Mouse (Mus musculus) intestine, embryonic 15.5 days (tissue): ENCODE measurements around the gene Arhgap45. TPM values are rescaled to one million over a fixed set of nuclear protein-coding genes. Genes with fewer than 3 reads are reported as not detected.

Experiments
- ATAC-seq: fragments of 200-750 bp; cut with Nextera tagmentation; 2 replicates; pipeline ENCODE4 v1.8.0; 2017; ENCODE audit warnings: moderate TSS enrichment, moderate library complexity
- H3K27ac ChIP-seq: fragments of 300-500 bp; sonication (generic); 2 replicates; pipeline ENCODE4 v1.5.1; 2015; ENCODE audit warnings: mild to moderate bottlenecking, inconsistent platforms
- H3K27me3 ChIP-seq: fragments of 300-500 bp; sonication (generic); replicated peaks from 2 replicates; pipeline ENCODE4 v1.6.1; 2015; ENCODE audit warnings: inconsistent platforms
- H3K36me3 ChIP-seq: fragments of 300-500 bp; sonication (generic); 2 replicates; pipeline ENCODE4 v1.6.1; 2015; ENCODE audit warnings: inconsistent platforms
- H3K4me1 ChIP-seq: fragments of 300-500 bp; sonication (generic); replicated peaks from 2 replicates; pipeline ENCODE4 v1.6.1; 2015; ENCODE audit warnings: inconsistent platforms
- H3K4me2 ChIP-seq: fragments of 300-500 bp; sonication (generic); replicated peaks from 2 replicates; pipeline ENCODE4 v1.6.1; 2015; ENCODE audit warnings: mild to moderate bottlenecking, inconsistent platforms
- H3K4me3 ChIP-seq: fragments of 300-500 bp; sonication (generic); replicated peaks from 2 replicates; pipeline ENCODE4 v1.5.1; 2015; ENCODE audit warnings: inconsistent platforms
- H3K9ac ChIP-seq: fragments of 300-500 bp; sonication (generic); 2 replicates; pipeline ENCODE4 v1.6.1; 2015; ENCODE audit warnings: inconsistent platforms
- H3K9me3 ChIP-seq: fragments of 300-500 bp; sonication (generic); 2 replicates; pipeline ENCODE4 v1.6.1; 2016; ENCODE audit warnings: inconsistent platforms
- WGBS: fragments of 180-500 bp; shearing (Covaris S2); methylation state at CpG from one replicate; pipeline ENCODE4 v1.1.7; 2015; 5-methylcytosine and 5-hydroxymethylcytosine counted together
- polyA plus RNA-seq: library from polyadenylated mRNA; unstranded; fragments of >200 nt; fragmentation: Nextera tagmentation; extraction: Ambion mirVana; gene quantifications from 2 replicates; pipeline ENCODE4 v1.2.1, GENCODE M21; 2015

Gene Arhgap45
- polyA plus RNA-seq, 1 experiment from 2014 or later = 6.5 TPM

- no peaks in the 10 kb centered on the region for H3K36me3 ChIP-seq
- H3K4me3 ChIP-seq = peak overlapping the region; percentile 28
- H3K9ac ChIP-seq = peak overlapping the region; percentile 43
- 19% methylated on average over 20 of the region's 20 CpGs for WGBS
- peaks cover 21% of the 10 kb centered on the region for H3K4me1 ChIP-seq
- peak; percentile 60 for ATAC-seq
- H3K27me3 ChIP-seq = peaks cover 9% of the 10 kb centered on the region
- peak overlapping the region; percentile 40; the same call in 1 of the 2 replicates for H3K27ac ChIP-seq
- H3K9me3 ChIP-seq = no peaks in the 10 kb centered on the region
- peak overlapping the region; percentile 53 for H3K4me2 ChIP-seq
Measured at GRCm38 (mm10) chr10:80019471-80020131, 3.1 kb downstream of the Arhgap45 start.

GRCm38 (mm10) chr10:80020191-80020590, 3.7 kb downstream of the Arhgap45 start:
- 0 out of 2 replicates have a peak overlapping the region, but pooled peaks have one; percentile 13 for H3K27ac ChIP-seq
- 47% methylated on average over 11 of the region's 11 CpGs for WGBS
- H3K4me3 ChIP-seq = peak overlapping the region; percentile 28

DNA sequence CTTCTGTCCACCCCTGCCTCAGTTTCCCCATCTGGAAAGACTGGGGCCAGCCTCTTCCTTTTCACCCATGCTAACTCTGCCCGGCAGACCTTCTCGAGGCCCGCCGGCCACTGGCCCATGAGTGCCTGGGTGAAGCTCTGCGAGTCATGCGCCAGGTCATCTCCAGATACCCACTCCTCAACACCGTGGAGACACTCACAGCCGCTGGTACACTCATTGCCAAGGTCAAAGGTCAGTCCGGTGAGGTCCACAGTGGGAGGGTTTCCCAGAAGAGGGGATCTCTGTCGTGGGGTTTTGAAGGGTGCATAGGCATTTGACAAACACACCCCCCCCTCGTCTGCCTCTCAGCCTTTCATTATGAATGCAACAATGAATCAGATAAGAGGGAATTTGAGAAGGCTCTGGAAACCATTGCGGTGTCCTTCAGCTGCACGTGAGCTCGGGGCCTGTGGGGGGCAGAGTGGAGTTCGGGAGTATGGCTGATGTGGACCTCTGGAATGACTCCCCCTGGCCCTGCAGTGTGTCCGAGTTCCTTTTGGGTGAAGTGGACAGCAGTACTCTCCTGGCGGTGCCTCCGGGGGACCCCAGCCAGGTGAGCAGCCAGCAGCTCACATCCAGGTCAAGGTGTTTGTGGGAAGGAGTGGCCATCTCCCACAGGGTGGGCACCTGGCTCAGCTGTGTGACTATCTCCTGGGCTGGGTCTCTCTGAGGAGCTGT, 4.3 kb downstream of the Arhgap45 start:
- peaks cover 27% of the 10 kb centered on the region for H3K4me1 ChIP-seq
- 82% methylated on average over 18 of the region's 18 CpGs for WGBS
- no peak for ATAC-seq
- H3K4me2 ChIP-seq = peak overlapping the region; percentile 53
- 0 out of 2 replicates have a peak, but pooled peaks cover under 1% of the 10 kb centered on the region for H3K27me3 ChIP-seq
- H3K9ac ChIP-seq = peak overlapping the region; percentile 43
- H3K36me3 ChIP-seq = no peaks in the 10 kb centered on the region
- H3K9me3 ChIP-seq = no peaks in the 10 kb centered on the region
- H3K4me3 ChIP-seq = no peak overlapping the region
- no peak overlapping the region for H3K27ac ChIP-seq

More at GRCm38 (mm10) chr10:80020191-80020590, 3.7 kb downstream of the Arhgap45 start:
- no peak for ATAC-seq
- Histone ChIP-seq H3K4me1 (peaks cover 22% of the 10 kb centered on the region), H3K4me2 (peak overlapping the region; percentile 53), H3K36me3 (no peaks in the 10 kb centered on the region), H3K27me3 (0 out of 2 replicates have a peak, but pooled peaks cover 4% of the 10 kb centered on the region), H3K9ac (peak overlapping the region; percentile 43), H3K9me3 (no peaks in the 10 kb centered on the region)

- H3K36me3 ChIP-seq = no peaks in the 10 kb centered on the region
- H3K9ac ChIP-seq = no peak overlapping the region
- peaks cover 29% of the 10 kb centered on the region for H3K4me1 ChIP-seq
- no peak for ATAC-seq
- no peak overlapping the region for H3K4me2 ChIP-seq
- H3K9me3 ChIP-seq = no peaks in the 10 kb centered on the region
- WGBS = 77% methylated on average over 13 of the region's 13 CpGs
- no peak overlapping the region for H3K4me3 ChIP-seq
- no peak overlapping the region for H3K27ac ChIP-seq
- H3K27me3 ChIP-seq = no peaks in the 10 kb centered on the region
Measured at GRCm38 (mm10) chr10:80021320-80021641, 4.8 kb downstream of the Arhgap45 start.

DNA sequence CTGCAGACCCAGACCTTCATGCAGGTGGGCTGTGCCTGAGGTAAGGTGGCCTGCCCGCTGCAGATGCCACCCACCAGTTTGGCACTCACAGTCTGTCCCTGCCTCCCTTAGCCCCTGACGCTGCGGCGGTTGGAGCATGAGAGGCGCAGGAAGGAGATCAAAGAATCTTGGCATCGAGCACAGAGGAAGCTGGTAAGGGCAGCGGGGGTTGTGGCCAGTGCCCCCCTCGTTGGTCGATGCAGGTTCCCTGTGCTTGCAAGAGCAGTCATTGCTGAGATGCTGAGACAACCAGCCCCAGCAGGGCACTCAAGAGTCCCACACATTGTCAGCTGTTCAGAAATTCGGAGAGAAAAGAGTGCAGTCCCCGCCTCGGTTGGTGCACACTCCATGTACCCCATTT, 5.7 kb downstream of the Arhgap45 start:
- Histone ChIP-seq H3K4me2 (no peak overlapping the region), H3K4me3 (no peak overlapping the region), H3K9ac (no peak overlapping the region), H3K4me1 (peaks cover 29% of the 10 kb centered on the region), H3K27ac (no peak overlapping the region), H3K27me3 (no peaks in the 10 kb centered on the region), H3K9me3 (no peaks in the 10 kb centered on the region), H3K36me3 (no peaks in the 10 kb centered on the region)
- WGBS = 91% methylated on average over 12 of the region's 12 CpGs
- no peak for ATAC-seq

- H3K36me3 ChIP-seq = no peaks in the 10 kb centered on the region
- no peak overlapping the region for H3K4me2 ChIP-seq
- 96% methylated on average over 8 of the region's 8 CpGs for WGBS
- no peak overlapping the region for H3K9ac ChIP-seq
- peaks cover 29% of the 10 kb centered on the region for H3K4me1 ChIP-seq
- no peak for ATAC-seq
- no peak overlapping the region for H3K4me3 ChIP-seq
- H3K27me3 ChIP-seq = no peaks in the 10 kb centered on the region
- H3K27ac ChIP-seq = no peak overlapping the region
- no peaks in the 10 kb centered on the region for H3K9me3 ChIP-seq
Measured at GRCm38 (mm10) chr10:80022806-80023205, 6.4 kb downstream of the Arhgap45 start.

- H3K4me2 ChIP-seq = no peak overlapping the region
- ATAC-seq = no peak
- no peak overlapping the region for H3K9ac ChIP-seq
- no peak overlapping the region for H3K4me3 ChIP-seq
- H3K27ac ChIP-seq = no peak overlapping the region
- WGBS = 81% methylated on average over 5 of the region's 5 CpGs
- H3K9me3 ChIP-seq = no peaks in the 10 kb centered on the region
- H3K36me3 ChIP-seq = no peaks in the 10 kb centered on the region
- H3K4me1 ChIP-seq = peaks cover 29% of the 10 kb centered on the region
- no peaks in the 10 kb centered on the region for H3K27me3 ChIP-seq
Measured at GRCm38 (mm10) chr10:80023758-80024157, 7.3 kb downstream of the Arhgap45 start.

DNA sequence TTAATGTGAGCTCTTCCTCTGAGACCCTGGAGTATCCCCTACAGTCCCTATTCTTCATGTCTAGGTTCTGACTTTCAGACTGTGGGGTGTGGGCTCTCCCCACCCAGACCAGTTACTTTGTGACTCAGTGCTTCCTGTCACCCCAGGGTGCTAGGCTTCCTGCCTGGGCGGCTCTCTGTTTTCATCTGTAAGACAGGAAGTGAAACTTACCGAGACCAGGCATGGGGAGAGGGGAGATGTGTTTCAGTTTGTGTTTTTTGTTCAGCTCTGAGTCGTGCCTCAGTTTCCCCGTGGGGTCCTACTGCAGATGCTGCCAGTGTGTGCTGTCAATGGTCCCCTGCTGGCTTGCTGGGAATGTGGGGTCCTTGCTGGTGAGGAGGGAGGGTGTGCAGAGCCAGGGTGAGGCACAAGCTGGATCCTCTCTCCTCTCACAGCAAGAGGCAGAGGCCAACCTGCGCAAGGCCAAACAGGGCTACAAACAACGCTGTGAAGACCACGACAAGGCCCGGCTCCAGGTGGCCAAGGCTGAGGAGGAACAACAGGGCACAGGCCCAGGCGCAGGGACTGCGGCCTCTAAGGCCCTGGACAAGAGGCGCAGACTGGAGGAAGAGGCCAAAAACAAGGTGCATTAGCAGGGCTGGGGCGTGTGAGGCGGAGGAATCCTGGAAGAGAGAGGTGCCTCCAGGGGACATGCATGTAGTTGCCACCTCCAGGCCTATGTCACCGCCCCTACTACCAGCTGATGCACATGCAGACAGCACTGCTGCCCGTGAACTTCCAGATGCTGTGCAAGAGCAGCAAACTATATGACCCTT, 8.0 kb downstream of the Arhgap45 start:
- Histone ChIP-seq H3K27me3 (no peaks in the 10 kb centered on the region), H3K27ac (no peak overlapping the region), H3K9me3 (no peaks in the 10 kb centered on the region), H3K9ac (no peak overlapping the region), H3K4me3 (no peak overlapping the region), H3K36me3 (no peaks in the 10 kb centered on the region), H3K4me1 (peaks cover 23% of the 10 kb centered on the region), H3K4me2 (no peak overlapping the region)
- WGBS = 76% methylated on average over 15 of the region's 15 CpGs
- no peak for ATAC-seq

- H3K4me2 ChIP-seq = no peak overlapping the region
- 45% methylated on average over 4 of the region's 4 CpGs for WGBS
- H3K9ac ChIP-seq = no peak overlapping the region
- no peak overlapping the region for H3K27ac ChIP-seq
- no peaks in the 10 kb centered on the region for H3K9me3 ChIP-seq
- H3K4me1 ChIP-seq = peaks cover 19% of the 10 kb centered on the region; the same call in 1 of the 2 replicates
- no peak for ATAC-seq
- H3K36me3 ChIP-seq = no peaks in the 10 kb centered on the region
- H3K4me3 ChIP-seq = no peak overlapping the region
- no peaks in the 10 kb centered on the region for H3K27me3 ChIP-seq
Measured at GRCm38 (mm10) chr10:80025044-80025347, 8.5 kb downstream of the Arhgap45 start.

DNA sequence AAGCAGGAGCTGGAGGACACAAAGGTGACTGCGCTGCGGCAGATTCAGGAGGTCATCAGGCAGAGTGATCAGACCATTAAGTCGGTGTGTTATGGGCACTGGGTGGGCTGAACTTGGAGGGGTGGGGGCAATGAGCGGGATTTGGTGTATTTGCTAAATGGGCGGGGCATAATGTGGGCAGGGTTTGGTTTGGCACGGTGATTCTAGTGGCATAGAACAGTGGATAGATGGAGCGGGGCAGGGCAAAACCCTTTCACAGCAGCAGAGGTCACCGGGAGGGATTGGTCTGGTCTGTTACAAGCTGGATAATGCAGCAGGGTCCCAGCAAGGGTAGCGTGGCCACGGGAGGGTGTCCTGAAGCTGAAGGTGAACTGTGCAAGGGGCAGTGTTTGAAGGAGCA, 9.0 kb downstream of the Arhgap45 start:
- H3K9ac ChIP-seq = no peak overlapping the region
- H3K27me3 ChIP-seq = no peaks in the 10 kb centered on the region
- 73% methylated on average over 10 of the region's 10 CpGs for WGBS
- H3K4me3 ChIP-seq = no peak overlapping the region
- no peak overlapping the region for H3K4me2 ChIP-seq
- H3K9me3 ChIP-seq = no peaks in the 10 kb centered on the region
- H3K27ac ChIP-seq = no peak overlapping the region
- ATAC-seq = 0 out of 2 replicates have a peak, but pooled peaks have one; percentile 5
- H3K36me3 ChIP-seq = no peaks in the 10 kb centered on the region
- peaks cover 19% of the 10 kb centered on the region; the same call in 1 of the 2 replicates for H3K4me1 ChIP-seq

DNA sequence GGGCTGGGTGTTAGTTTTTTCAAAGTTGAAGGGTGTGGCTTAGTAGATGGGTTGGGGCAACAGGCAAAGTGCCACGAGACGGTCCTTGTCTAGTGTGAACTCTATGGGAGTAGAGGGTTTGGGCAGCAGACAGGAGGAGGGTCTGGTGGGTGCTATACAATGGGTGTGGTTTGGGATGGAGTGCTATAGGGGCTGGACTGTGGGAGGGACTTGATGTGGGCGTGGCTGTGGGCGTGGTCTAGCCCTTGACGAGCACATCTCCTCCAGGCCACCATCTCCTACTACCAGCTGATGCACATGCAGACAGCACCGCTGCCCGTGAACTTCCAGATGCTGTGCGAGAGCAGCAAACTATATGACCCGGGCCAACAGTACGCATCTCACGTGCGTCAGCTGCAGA, 9.4 kb downstream of the Arhgap45 start:
- H3K4me1 ChIP-seq = peaks cover 19% of the 10 kb centered on the region; the same call in 1 of the 2 replicates
- whole genome bisulfite sequencing = 61% methylated on average over 12 of the region's 12 CpGs
- no peak overlapping the region for H3K4me3 ChIP-seq
- no peak overlapping the region for H3K4me2 ChIP-seq
- H3K27ac ChIP-seq = no peak overlapping the region
- no peaks in the 10 kb centered on the region for H3K27me3 ChIP-seq
- H3K9me3 ChIP-seq = no peaks in the 10 kb centered on the region
- ATAC-seq = peak; percentile 16; the same call in 1 of the 2 replicates
- H3K9ac ChIP-seq = no peak overlapping the region
- H3K36me3 ChIP-seq = no peaks in the 10 kb centered on the region
